Mouse (Mus musculus) spleen, adult 2 months (tissue): ENCODE measurements around the gene Fgfr2.

ENCODE experiments used
- CTCF ChIP-seq: fragments of 200-500 bp; IDR thresholded peaks from 2 replicates; pipeline ENCODE4 v1.5.1; 2011; ENCODE audit warnings: mild to moderate bottlenecking, inconsistent platforms; ENCODE audit not compliant: insufficient read depth, insufficient read length, insufficient replicate concordance; ENCODE audit errors: extremely low read depth
- POLR2A ChIP-seq: fragments of 200-500 bp; IDR thresholded peaks from 2 replicates; pipeline ENCODE4 v1.6.1; 2011; ENCODE audit warnings: low read depth, low read length, inconsistent platforms

- TF ChIP-seq POLR2A (no peak), CTCF (no peak)
Measured at GRCm38 (mm10) chr7:132444221-132444620, 678.9 kb downstream of the Fgfr2 start.
